Mouse (Mus musculus) C2C12 (cell line): ENCODE results near the gene Atp10a.

Experiments used
- CEBPB ChIP-seq: IDR thresholded peaks from one replicate; pipeline ENCODE4 v1.6.1; 2011; ENCODE audit warnings: low read depth, mild to moderate bottlenecking, control low read depth, moderate library complexity
- CTCF ChIP-seq: IDR thresholded peaks from one replicate; pipeline ENCODE4 v1.5.1; 2011; ENCODE audit not compliant: control insufficient read depth, insufficient read depth, insufficient read length
- MAX ChIP-seq: IDR thresholded peaks from one replicate; pipeline ENCODE4 v1.6.1; 2011; ENCODE audit warnings: mild to moderate bottlenecking, control low read depth
- MYOD1 ChIP-seq: IDR thresholded peaks from one replicate; pipeline ENCODE4 v1.6.1; 2011; ENCODE audit warnings: low read depth; ENCODE audit not compliant: control insufficient read depth, insufficient read length
- MYOG ChIP-seq: IDR thresholded peaks from one replicate; pipeline ENCODE4 v1.6.1; 2011; ENCODE audit not compliant: control insufficient read depth, insufficient read length; ENCODE audit errors: extremely low read depth
- USF1 ChIP-seq: IDR thresholded peaks from one replicate; pipeline ENCODE4 v1.6.1; 2011; ENCODE audit warnings: low read depth, mild to moderate bottlenecking, control low read depth, moderate library complexity

GRCm38 (mm10) chr7:58626305-58627155, 29.4 kb upstream of the Atp10a start:
- no peak for TF ChIP-seq MAX
- no peak for TF ChIP-seq USF1
- TF ChIP-seq MYOG = no peak
- TF ChIP-seq CTCF = no peak
- no peak for TF ChIP-seq CEBPB
- peak; percentile 47 for TF ChIP-seq MYOD1
